Mouse (Mus musculus) urinary bladder, postnatal 4 days (tissue): Measurements from ENCODE around the gene Crb3.
"Not testable (repeated sequence)": the region's sequence is repeated elsewhere in the genome, so short reads cannot be mapped to it uniquely, and the experiment has no call there.

Source experiments
- DNase-seq, 2 experiments: peaks; one replicate each; pipeline ENCODE4 v3.0.0; 2021 to 2022; ENCODE audit warnings: low spot score in 2 of 2

Crb3 gene

DNA sequence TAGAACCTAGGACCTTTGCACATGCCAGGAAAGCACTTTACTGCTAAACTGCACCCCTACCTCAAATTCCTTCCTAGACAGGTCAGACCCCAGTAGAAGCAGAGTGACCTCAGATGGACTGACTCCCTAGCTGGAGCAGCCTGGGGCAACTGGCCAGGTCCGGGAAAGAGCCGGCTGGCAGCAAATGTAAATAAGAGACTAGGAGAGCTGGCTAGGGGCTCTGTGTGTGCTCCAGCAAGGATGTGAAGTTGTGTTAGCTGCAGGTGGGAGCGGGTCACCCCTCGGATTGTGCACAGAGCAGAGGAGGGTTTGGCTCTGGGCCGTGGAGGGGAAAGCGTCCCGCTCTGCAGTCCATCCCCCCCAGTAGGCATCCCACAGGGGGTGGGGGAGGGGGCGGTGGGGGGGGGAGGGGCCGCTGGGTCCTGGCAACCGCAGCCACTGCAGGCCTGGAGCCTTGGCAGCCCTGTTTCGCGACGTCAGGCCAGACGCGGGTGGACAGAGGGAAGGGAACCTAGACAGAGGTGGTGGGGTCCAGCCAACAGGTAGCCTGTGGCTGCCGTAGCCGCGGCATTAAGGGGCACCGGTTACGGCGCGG is at the start of gene Crb3:
Gene Crb3 (plus strand): TSS at position 215 of the 595 bp plus-strand sequence.
- DNase-seq, result no peak

GRCm38 (mm10) chr17:57010911-57011235 is 48.0 kb upstream of the Crb3 start:
- DNase-seq, result no peak

DNA sequence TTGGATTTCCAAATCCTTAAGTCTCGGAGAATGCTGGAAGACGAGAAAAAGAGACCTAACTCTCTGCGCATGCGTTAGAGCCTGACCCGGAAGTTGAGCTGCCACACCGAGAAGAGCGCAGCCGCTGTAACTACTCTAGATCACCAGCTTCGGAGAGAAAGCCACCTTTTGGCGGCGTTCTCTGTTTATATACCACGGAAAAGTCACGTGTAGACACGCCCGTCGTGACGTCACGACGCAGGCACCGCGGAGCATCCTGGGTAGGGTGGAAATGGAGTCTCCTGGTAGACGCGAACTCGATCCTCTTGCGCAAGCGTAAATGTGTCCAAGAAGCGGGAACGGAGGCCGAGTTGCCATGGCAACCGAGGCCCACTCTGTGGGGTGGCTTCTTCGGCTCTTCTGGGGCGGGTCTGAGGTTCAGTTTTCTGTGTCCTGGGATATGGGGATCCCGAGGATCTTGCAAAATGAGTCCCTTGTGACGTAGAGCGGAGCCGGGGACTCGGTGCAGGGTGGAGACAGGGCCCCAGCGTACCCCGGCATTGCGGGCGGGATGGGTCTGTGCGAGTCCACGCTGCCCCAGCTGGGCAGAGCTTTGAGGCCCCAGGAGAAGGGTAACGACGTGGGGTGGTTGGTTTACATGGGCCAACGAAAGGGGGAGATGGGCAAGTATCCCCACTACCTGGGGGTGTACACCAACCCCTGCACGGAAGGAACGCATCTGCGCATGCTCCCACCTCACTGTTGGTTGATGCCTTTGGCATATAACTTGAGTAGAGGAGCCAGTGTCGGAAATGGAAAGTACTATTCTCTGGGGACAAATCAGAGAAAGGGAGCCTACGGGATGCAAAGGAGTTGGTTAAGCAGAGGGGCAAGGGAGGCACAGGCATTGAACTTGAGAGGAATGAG is 47.4 kb upstream of the Crb3 start, which contains the start of the genes Gtf2f1 and Gm17949:
Gene Gtf2f1 (minus strand): TSS at position 53 of the 906 bp plus-strand sequence.
Gene Gm17949 (plus strand): TSS at position 234 of the 906 bp plus-strand sequence.
- DNase-seq, result peak; percentile 92 to 94

DNA sequence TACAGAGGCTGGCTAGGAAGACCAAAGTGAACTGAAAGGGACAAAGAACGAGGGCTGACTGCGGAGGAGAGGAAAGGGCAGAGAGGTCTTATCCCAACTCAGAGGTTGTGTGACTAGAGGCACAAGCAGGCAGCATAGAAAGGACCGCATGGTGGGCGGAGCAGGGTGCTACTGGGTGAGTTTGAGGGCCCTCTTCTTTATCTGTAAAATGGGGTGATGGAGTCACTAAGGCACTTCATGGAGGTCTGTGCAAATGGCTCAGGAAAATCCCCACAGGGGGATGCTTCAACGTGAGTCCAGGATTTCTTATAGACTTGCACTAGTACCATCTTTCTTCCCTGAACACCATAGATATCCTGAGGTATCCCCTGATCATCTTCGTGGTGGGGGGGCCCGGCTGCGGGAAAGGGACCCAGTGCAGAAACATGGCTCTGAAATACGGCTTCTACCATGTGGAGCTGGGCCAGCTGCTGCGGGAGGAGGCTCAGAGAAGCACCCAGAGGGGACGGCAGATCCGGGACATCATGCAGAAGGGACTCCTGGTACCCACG is 46.6 kb upstream of the Crb3 start:
- DNase-seq, result no peak

- DNase-seq, result no peak
Observed at GRCm38 (mm10) chr17:57019693-57020092, 39.2 kb upstream of the Crb3 start.

DNA sequence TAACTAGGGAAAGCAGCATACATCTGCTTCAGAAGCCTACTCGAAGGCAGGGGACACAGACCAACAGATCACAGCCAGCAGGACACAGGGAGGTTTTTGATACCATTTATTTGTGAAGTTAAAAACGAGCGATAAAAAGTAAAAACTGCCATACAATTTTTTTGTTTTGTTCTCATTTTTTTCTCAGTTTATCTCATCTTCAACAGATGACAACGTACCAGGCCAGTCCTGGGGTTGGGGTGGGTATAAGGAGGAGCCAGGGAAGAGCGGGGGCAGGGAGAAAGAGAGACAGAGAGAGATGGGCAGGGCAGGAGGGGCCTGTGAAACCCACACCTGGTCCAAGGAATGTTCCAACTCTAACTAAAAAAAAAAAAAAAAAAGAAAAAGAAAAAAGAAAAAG is 37.9 kb upstream of the Crb3 start:
- DNase-seq, result no peak

DNA sequence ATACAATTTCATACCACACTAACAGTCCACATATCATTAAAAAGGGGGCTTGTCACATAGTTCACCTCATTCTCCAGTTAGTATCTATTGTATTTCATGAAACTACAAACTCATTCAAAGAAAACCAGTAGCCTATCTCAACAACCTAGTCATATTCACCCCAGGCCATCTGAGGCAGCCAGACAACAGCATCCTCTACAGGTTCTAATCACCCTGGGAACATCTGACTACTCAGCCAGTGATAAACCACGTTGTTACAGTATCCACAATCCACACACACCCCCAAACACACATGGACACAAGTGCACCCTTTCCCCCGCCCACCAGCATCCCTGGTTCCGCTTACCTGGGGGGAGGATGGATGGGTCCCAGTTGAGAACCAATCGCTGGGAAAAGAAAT is 31.4 kb upstream of the Crb3 start:
- no peak for DNase-seq

GRCm38 (mm10) chr17:57029691-57030090 is 29.2 kb upstream of the Crb3 start:
- no peak for DNase-seq

- DNase-seq, result peak in 1 of 2 experiments; percentile 49
Observed at GRCm38 (mm10) chr17:57030931-57031660, 27.8 kb upstream of the Crb3 start, which contains the start of gene Khsrp. Khsrp (minus strand) TSS chr17:57031522.

DNA sequence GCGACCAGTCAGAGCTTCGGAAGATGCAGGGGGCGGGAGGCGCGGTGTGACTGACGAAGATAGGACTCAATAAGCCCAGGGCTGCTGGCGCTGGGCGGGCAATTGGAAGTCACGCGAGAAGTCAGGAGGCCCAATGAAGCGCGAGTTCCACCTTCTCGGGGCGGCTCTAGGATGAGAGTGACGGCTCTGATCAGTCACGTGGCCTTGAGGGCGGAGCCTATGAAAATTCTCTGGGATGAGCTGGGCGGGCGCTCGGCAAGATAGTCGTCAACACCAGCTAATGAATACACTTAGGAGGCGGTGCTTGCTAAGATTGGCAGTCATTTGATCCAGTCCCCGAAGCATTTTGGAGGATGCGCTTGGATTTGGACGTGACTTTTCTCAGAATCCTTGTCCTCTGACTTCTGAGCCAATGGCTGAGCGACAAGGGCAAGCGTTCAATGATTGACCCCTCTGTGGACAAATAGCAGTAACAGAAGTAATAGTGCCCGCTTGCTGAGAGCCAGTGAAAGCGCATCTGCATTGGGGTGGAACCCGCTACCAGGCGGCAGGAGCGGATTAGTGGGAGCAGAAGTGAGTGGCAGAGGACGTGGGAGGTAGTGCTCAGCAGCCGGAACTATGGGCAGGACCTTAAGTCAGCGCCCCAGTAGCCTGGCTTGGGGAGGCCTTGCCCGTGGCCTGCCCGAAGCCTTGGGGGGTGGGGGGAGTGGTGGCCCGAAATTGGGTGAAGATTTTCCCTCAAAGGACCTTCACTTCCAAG is 27.1 kb upstream of the Crb3 start:
- DNase-seq, result peak; percentile 99

GRCm38 (mm10) chr17:57032854-57033253 is 26.1 kb upstream of the Crb3 start:
- no peak for DNase-seq

- no peak for DNase-seq
Observed at GRCm38 (mm10) chr17:57038978-57039377, 19.9 kb upstream of the Crb3 start.

DNA sequence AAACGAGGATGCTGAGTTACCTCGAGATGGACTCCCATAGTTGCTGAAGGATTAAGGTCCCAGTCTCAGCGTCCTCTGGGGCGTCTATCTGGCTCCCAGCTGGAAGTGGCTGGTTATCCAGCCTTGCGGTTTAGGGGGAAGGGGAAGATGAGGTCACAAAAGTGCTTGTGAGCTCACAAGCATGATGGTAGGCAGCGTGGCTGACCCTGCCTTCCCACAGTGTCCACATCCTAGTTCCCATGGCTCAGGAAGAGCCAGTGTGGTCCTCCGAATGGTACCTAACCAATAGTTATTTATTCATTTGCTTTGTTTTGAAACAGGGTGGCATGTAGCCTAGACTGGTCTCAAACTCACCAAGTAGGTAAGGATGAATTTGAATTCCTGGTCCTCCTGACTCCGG is 17.4 kb upstream of the Crb3 start, which contains the start of gene Slc25a41:
Gene Slc25a41 (minus strand): TSS at position 101 of the 400 bp plus-strand sequence.
- peak in 1 of 2 experiments; percentile 49 for DNase-seq

DNA sequence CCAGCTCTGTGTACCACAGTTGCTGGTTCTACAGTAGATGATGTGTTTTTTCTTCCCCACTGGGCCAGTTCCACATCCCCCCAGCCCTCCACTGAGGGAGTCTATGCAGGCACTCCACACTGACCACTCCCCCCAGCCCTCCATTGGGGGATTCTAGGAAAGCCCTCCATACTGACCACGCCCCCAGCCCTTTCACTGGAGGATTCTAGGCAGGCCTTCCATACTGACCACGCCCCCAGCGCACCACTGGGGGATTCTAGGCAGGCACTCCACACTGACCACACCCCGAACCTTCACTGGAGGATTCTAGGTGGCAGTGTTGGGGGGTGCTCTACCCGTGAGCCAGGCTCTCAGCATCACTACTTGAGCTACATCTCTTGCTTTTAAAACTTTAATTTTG is 11.5 kb upstream of the Crb3 start:
- DNase-seq, result no peak

GRCm38 (mm10) chr17:57048816-57049215 is 10.1 kb upstream of the Crb3 start:
- no peak for DNase-seq

DNA sequence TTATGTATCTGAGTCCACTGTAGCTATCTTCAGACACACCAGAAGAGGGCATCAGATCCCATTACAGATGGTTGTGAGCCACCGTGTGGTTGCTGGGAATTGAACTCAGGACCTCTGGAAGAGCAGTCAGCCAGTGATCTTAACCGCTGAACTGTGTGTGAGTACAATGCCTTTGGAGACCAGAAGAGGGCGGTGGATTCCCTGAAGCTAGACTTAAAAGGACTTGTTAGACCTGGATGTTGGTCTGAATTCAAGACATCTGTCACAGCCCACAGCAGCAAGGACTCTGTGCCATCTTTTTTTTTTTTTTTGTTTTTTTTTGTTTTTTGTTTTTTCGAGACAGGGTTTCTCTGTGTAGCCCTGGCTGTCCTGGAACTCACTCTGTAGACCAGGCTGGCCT is 7.2 kb upstream of the Crb3 start:
- DNase-seq, result not testable (repeated sequence)

GRCm38 (mm10) chr17:57056246-57056645 is 2.7 kb upstream of the Crb3 start:
- no peak for DNase-seq

DNA sequence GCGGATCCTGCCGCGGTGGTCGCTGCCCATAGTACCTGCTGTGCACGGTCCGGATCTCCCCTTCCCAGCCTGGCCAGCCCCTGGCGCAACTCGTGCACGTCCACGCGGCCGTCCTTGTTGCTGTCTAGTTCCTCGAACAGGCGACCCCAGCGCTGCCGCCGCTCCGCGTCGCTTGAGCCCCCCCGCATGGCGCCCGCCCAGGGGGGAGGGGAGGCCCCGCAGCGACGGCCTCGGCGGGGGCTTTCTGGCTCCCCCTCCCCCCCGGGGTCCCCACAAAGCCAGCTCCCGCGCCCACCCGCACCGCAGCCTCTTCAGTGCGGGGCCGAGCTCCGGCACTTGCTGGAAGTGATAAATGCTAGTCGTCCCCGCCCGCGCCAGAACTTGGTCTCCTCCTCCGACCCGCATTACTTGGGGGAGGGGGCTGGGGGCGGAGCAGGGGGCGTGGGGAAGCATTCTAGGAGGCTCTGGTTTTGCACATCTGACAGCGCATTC is 627 bp downstream of the Crb3 start, which contains the start of gene Slc25a23:
Gene Slc25a23 (minus strand): TSS at position 378 of the 492 bp plus-strand sequence.
- peak in 1 of 2 experiments; percentile 52 for DNase-seq

- DNase-seq, result peak; percentile 89 to 94
Observed at GRCm38 (mm10) chr17:57060231-57060801, 1.4 kb downstream of the Crb3 start.

GRCm38 (mm10) chr17:57061069-57061468 is 2.2 kb downstream of the Crb3 start:
- DNase-seq, result no peak
